Mouse (Mus musculus) megakaryocyte, embryonic 14.5 days (primary cell): ENCODE measurements around the gene Hist1h4a.

Source experiments
- FLI1 ChIP-seq: IDR thresholded peaks from 2 replicates; pipeline ENCODE4 v1.6.1; 2012; ENCODE audit warnings: low read length, inconsistent platforms, mixed read lengths
- GATA1 ChIP-seq: IDR thresholded peaks from 3 replicates; pipeline ENCODE4 v1.6.1; 2012; ENCODE audit warnings: mixed read lengths, low read length, inconsistent platforms, borderline replicate concordance

DNA sequence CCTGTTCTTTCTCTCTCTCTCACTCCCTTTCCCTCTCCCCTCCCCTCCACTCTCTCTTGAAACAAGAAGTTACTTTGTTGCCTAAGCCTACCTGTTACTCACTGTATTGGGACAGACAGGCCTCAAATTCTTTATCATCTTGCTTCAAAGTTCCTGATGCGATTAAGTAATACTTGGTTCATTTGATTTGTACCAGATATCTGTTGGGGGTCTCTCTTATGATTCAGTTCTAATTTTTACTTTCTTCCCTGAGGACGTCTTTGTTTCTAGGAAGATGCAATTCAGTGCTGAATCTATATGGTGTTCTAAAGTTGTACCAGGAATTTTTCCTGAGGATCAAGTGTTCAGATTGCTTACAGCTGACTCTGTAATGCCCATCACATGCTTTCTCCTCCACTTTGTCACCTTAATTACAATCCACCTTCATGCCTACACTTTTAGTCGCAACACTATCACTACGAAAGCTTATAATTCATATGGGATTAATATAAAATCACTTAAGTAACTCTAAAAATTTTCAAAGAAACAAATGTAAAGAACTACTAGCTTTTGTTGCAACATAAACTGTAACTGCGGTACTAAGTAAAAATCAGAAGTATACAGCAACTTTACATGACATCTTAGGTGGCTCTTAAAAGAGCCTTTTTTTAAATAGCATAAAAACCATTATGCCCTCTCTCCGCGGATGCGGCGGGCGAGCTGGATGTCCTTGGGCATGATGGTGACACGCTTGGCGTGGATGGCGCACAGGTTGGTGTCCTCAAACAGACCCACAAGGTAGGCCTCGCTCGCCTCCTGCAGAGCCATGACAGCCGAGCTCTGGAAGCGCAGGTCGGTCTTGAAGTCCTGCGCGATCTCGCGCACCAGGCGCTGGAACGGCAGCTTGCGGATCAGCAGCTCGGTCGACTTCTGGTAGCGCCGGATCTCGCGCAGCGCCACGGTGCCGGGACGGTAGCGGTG, 16.3 kb downstream of the Hist1h4a start:
- TF ChIP-seq GATA1: no peak
- TF ChIP-seq FLI1: no peak
